Mouse (Mus musculus) embryonic fibroblast, embryonic 13.5 days (primary cell): ENCODE results near the gene 2310011J03Rik.

ENCODE experiments used
- CTCF ChIP-seq: IDR thresholded peaks from 2 replicates; pipeline ENCODE4 v1.5.1; 2011; ENCODE audit warnings: mild to moderate bottlenecking, control low read depth, low read length, moderate library complexity, borderline replicate concordance; ENCODE audit not compliant: insufficient read depth
- POLR2A ChIP-seq: IDR thresholded peaks from 2 replicates; pipeline ENCODE4 v1.6.1; 2011; ENCODE audit warnings: low read depth, mild to moderate bottlenecking, control low read depth, low read length, moderate library complexity

DNA sequence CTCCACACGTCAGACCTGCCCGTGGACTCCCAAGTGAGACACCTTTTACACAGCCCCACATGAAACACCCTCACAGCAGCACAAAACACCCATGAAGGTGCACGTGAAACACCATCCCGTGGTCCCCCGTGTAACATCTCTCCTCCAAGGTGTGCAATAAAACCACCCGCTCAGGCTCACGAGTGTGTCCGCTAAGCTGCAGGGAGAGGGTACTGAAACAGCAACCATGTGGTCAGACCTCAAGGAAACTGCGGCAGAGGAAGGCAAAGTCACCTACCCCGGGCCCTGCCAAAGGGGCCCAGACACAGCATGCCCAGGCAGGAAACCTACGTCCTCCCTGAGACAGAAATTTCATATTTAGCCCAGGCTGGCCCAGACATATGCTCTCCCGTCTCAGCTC lies 15.9 kb upstream of the 2310011J03Rik start:
- no peak for TF ChIP-seq CTCF
- TF ChIP-seq POLR2A, result no peak
